Mouse (Mus musculus): ENCODE data around the gene Col24a1.

DNA sequence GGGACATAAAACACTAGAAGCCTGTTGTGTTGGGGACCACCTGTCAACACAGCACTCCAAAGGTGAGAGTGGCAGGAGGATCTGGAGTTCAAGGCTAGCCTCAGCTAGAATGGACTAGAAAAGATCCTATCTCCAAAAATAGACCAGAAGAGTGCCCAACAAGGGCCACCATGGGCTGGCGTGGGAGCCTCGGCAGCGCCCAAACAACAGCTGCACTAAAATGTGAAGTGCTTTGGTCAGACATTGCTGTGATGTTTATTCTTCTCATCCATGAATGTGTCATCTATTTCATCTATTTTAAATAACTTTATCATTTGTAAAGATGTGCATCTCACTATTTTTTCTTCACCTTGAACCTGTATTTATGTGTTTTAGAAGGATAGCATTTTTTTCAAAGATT, 122.1 kb downstream of the Col24a1 start:
- TF ChIP-seq CTCF (IDR thresholded peaks at IDR 0.05; ENCODE audit: extremely low read depth, insufficient read length, insufficient replicate concordance, low read depth, low read length) (no peak), POLR2A (IDR thresholded peaks at IDR 0.05; ENCODE audit: low read depth, low read length) (no peak)

Measured in small intestine, adult 2 months (tissue).